Mouse (Mus musculus): ENCODE results near the gene Bcl9. TPM values are rescaled to one million over a fixed set of nuclear protein-coding genes. Genes with fewer than 3 reads are reported as not detected.

Bcl9 gene
- 10 to 100 TPM in 1 of 2 experiments, 1 to 10 TPM in 1; 6.2 to 10.0 TPM for polyA plus RNA-seq (2017; shearing (Covaris generic))

GRCm38 (mm10) chr3:97297553-97298432 is at the start of gene Bcl9:
TSS of gene Bcl9 (minus strand) at chr3:97297917.

DNA sequence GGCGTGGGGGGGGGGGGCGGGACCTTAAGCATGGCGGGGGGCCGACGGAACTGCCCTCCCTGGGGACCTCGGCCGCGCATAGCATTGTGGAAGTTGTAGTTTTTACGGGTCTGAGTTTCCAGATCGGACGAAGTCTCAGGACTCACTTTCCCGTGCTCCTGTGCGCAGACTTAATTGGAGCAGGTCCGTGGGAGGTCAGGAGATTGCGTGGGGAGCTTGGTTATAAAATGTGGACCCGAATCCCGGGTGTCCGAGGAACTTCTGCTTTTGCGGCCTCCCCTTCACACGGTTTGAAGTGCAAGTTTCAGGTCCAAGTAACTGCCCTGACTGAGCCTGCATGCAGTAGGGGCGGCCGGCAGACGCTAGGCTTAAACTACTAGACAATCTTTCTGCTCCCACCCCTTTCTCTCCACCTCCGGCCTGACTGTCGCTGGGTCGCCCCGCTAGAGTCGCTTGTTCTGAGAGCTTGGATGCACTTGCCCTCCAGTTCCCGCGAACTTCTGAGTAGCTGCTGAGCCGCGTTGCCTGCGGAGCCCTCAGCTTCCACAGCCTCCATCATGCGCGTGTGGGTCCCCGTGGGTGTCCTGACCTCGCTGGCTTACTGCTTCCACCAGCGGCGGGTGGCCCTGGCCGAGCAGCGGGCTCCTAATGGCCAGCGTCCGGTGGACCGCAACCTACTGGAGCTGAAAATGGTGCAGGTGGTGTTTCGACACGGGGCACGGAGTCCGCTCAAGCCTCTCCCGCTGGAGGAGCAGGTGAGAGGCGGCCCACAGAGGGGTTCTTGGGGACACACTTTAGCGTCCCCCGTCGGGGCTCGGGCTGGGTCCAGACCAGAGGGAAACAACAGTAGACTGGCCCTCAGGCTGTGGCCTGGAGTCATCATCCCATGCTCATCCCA is 138.9 kb downstream of the Bcl9 start, which contains the start of gene Acp6:
Acp6 (plus strand) TSS at position 167 of the 898 bp plus-strand sequence.

Other genes starting within 250 kb of the Bcl9 start
- 10 to 100 TPM; 36.4 to 44.0 TPM for gene Acp6, start 139.1 kb downstream of the Bcl9 start, polyA plus RNA-seq (2017; shearing (Covaris generic))
- under 1 TPM in 1 of 2 experiments, not detected in 1; 0.04 TPM for gene Olfr1402, start 124.1 kb upstream of the Bcl9 start, polyA plus RNA-seq (2017; shearing (Covaris generic))